Mouse (Mus musculus) G1E (cell line): Measurements from ENCODE around the gene Slc27a3.

Source experiments
- CTCF ChIP-seq: IDR thresholded peaks from 2 replicates; pipeline ENCODE4 v1.5.1; 2012; ENCODE audit warnings: low read depth, low read length, inconsistent platforms, mixed read lengths
- POLR2AphosphoS5 ChIP-seq: IDR thresholded peaks from 2 replicates; pipeline ENCODE4 v1.6.1; 2012; ENCODE audit warnings: low read depth, low read length, inconsistent platforms; ENCODE audit not compliant: insufficient replicate concordance

DNA sequence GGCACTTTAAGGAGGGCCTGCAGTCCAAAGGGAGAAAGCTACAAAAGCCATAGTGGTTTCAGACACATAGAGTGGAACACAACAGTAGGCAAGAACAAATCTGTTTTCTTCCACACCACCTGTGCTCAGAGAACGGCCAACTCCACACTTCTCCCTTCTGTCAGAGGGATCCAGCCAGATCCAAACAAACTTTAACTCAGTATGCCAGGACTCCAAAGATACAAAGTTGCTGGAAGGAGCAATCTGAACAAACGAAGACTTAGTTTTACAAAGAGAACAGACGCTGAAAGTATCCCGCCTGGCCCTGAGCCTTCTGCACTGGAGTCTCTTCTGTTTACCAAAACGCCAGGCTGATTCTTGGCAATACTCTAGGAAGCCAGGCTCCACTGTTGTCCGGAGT, 31.0 kb upstream of the Slc27a3 start:
- TF ChIP-seq CTCF: no peak
- no peak for TF ChIP-seq POLR2AphosphoS5
